Mouse (Mus musculus) embryonic fibroblast, embryonic 13.5 days (primary cell): ENCODE data around the gene Cdc5l.

ENCODE experiments used
- CTCF ChIP-seq: IDR thresholded peaks from 2 replicates; pipeline ENCODE4 v1.5.1; 2011; ENCODE audit warnings: mild to moderate bottlenecking, control low read depth, low read length, moderate library complexity, borderline replicate concordance; ENCODE audit not compliant: insufficient read depth
- POLR2A ChIP-seq: IDR thresholded peaks from 2 replicates; pipeline ENCODE4 v1.6.1; 2011; ENCODE audit warnings: low read depth, mild to moderate bottlenecking, control low read depth, low read length, moderate library complexity

DNA sequence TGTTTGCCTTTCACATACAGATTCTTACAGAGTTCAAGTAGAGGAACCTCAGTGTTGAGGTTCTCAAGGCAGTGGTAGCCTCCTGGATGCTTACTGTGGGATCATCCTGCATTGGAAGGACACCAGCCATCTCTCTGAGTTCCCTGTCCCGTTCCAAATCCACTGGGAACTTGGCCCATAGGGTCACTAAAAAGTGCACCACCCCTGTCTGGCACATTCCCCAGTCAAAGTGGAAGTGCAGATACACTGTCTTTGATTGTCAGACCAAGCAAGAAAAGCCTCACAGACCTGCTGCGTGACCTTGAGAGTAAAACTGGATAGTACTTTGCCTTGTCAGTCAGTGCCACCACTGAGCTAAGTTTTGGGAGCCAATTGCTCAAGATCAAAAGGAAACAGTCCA is 13.5 kb upstream of the Cdc5l start:
- TF ChIP-seq POLR2A (no peak), CTCF (no peak)
